Mouse (Mus musculus) C2C12 (cell line): ENCODE measurements around the gene Rabgap1l. TPM values are rescaled to one million over a fixed set of nuclear protein-coding genes. Genes with fewer than 3 reads are reported as not detected.
A peak's percentile ranks its signal among the peaks of the same experiment; 100 is the strongest.

ENCODE experiments used
- H3K27me3 ChIP-seq: one replicate; pipeline ENCODE4 v1.6.1; 2011; ENCODE audit not compliant: control insufficient read depth, insufficient read depth, insufficient read length
- H3K36me3 ChIP-seq: one replicate; pipeline ENCODE4 v1.6.1; 2011; ENCODE audit not compliant: control insufficient read depth, insufficient read depth
- H3K4me3 ChIP-seq: one replicate; pipeline ENCODE4 v1.5.1; 2011; ENCODE audit warnings: mild to moderate bottlenecking, control low read depth; ENCODE audit not compliant: poor library complexity, insufficient read depth, severe bottlenecking
- H3K79me2 ChIP-seq: one replicate; pipeline ENCODE4 v1.6.1; 2011; ENCODE audit not compliant: control insufficient read depth, insufficient read depth
- H3K79me3 ChIP-seq: one replicate; pipeline ENCODE4 v1.6.1; 2011; ENCODE audit warnings: low read depth, control low read depth
- H3ac ChIP-seq: one replicate; pipeline ENCODE3; 2011; ENCODE audit warnings: low read depth; ENCODE audit not compliant: control insufficient read depth, insufficient read length
- CEBPB ChIP-seq: IDR thresholded peaks from one replicate; pipeline ENCODE4 v1.6.1; 2011; ENCODE audit warnings: low read depth, mild to moderate bottlenecking, control low read depth, moderate library complexity
- CTCF ChIP-seq: IDR thresholded peaks from one replicate; pipeline ENCODE4 v1.5.1; 2011; ENCODE audit not compliant: control insufficient read depth, insufficient read depth, insufficient read length
- FOSL1 ChIP-seq: IDR thresholded peaks from one replicate; pipeline ENCODE4 v1.8.0; 2011; ENCODE audit warnings: mild to moderate bottlenecking, low read length; ENCODE audit not compliant: poor library complexity, insufficient read depth, severe bottlenecking
- MAX ChIP-seq: IDR thresholded peaks from one replicate; pipeline ENCODE4 v1.6.1; 2011; ENCODE audit warnings: mild to moderate bottlenecking, control low read depth
- MYOD1 ChIP-seq: IDR thresholded peaks from one replicate; pipeline ENCODE4 v1.6.1; 2011; ENCODE audit warnings: low read depth; ENCODE audit not compliant: control insufficient read depth, insufficient read length
- MYOG ChIP-seq: IDR thresholded peaks from one replicate; pipeline ENCODE4 v1.6.1; 2011; ENCODE audit not compliant: control insufficient read depth, insufficient read length; ENCODE audit errors: extremely low read depth
- USF1 ChIP-seq: IDR thresholded peaks from one replicate; pipeline ENCODE4 v1.6.1; 2011; ENCODE audit warnings: low read depth, mild to moderate bottlenecking, control low read depth, moderate library complexity
- polyA plus RNA-seq: library from polyadenylated mRNA; unstranded; fragments of >200 nt; fragmentation: generic; extraction: Trizol; gene quantifications from one replicate; pipeline ENCODE4 v1.2.1, GENCODE M21; 2012; ENCODE audit warnings: missing spikeins

Gene Rabgap1l
- polyA plus RNA-seq, 1 experiment, result 3.2 TPM

DNA sequence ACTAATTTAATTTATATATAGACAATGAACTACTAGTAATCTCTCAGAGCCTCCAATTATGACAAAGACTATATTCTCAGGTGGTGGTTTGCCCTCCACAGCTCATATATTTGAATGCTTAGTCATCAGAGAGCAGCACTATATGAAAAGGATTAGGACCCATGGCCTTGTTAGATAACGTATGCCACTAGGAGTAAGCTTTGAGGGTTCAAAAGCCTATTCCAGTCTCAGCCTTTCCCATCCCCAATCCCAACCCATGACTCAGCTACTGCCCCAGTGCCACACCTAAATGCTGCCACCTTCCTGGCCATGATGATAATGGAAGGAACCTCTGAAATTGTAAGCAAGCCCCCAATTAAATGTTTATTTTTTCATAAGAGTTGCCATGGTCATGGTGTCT lies 195.6 kb downstream of the Rabgap1l start:
- H3K27me3 ChIP-seq, result no peaks in the 10 kb centered on the region
- no peaks in the 10 kb centered on the region for H3K79me2 ChIP-seq
- H3ac ChIP-seq, result no peak overlapping the region
- no peaks in the 10 kb centered on the region for H3K79me3 ChIP-seq
- H3K36me3 ChIP-seq, result no peaks in the 10 kb centered on the region
- TF ChIP-seq USF1, result no peak
- TF ChIP-seq CEBPB, result no peak
- no peak for TF ChIP-seq FOSL1
- TF ChIP-seq MAX, result no peak
- no peak for TF ChIP-seq CTCF
- no peak for TF ChIP-seq MYOG
- no peak for TF ChIP-seq MYOD1
- H3K4me3 ChIP-seq, result no peak overlapping the region

DNA sequence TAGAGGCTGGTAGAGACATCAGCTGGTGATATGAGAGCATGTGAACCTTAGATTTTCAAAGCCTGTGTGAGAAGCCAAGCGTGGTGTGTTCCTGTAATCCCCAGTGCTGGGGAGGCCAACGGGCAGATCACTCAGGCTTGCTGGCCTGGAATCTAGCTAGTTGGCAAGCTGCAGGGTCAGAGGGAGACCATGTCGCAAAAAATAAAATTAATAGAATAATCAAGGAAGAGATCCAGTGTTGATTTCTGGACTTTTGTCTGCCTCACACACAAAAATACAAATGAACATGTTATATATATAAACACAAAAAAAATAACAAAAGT lies 196.1 kb downstream of the Rabgap1l start:
- no peak overlapping the region for H3ac ChIP-seq
- no peaks in the 10 kb centered on the region for H3K79me3 ChIP-seq
- no peak overlapping the region for H3K4me3 ChIP-seq
- no peaks in the 10 kb centered on the region for H3K36me3 ChIP-seq
- H3K27me3 ChIP-seq, result no peaks in the 10 kb centered on the region
- no peaks in the 10 kb centered on the region for H3K79me2 ChIP-seq
- no peak for TF ChIP-seq MAX
- no peak for TF ChIP-seq MYOG
- TF ChIP-seq CTCF, result no peak
- TF ChIP-seq FOSL1, result no peak

DNA sequence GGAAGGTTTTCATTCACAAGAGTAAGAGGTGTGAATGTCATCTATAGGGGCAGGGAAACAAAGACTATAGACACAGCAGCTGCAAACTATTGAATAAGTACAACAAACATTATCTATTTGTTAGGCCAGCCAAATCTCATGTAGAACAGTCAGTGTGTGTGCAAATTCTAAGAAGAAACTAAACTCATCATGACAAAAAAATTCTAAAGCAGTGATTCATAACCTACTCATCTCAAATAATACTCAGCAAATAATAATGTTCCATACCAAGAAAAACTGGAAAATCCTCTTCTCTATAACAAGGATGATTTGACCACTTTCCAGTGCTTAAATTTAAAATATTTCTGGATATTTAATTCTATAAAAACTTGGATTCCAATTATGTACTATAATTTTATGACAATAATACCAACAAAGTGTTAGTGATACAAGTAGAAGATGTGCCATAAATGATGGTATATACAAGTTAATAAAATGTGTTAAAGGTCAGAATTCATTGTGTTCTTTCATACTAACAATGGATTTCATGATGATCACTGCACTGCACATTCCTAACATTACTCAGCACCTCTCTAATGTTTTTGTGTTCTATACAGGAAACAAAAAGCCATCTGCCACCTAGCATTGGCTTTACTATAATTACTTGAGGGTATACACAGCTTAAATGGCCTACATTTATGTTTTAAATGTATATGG lies 196.6 kb downstream of the Rabgap1l start:
- no peaks in the 10 kb centered on the region for H3K36me3 ChIP-seq
- TF ChIP-seq FOSL1 (peak; percentile 76), MYOG (no peak), USF1 (no peak), MAX (peak; percentile 19), CTCF (no peak), CEBPB (no peak), MYOD1 (peak; percentile 21)

DNA sequence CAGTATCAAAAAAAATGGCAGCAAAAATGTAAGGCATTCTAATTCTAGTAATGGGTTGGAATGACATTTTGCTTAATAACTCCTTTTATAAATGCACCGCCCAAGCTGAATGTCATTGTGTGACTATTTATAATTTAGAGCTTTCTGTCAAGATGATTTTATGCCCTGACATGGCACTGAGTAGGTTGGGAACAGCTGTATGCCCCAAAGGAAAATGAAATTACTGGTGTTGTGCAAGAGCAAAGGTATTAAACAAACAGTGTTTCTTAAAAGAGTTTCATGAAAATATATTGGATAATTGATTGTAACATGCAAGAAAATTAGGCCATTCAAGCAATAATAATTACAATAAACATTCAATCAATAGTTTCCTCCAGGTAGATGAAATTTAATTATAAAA lies 198.4 kb downstream of the Rabgap1l start:
- TF ChIP-seq CEBPB, result peak; percentile 71
- TF ChIP-seq USF1, result no peak
- no peaks in the 10 kb centered on the region for H3K36me3 ChIP-seq
- no peak overlapping the region for H3ac ChIP-seq
- H3K79me2 ChIP-seq, result no peaks in the 10 kb centered on the region
- no peaks in the 10 kb centered on the region for H3K27me3 ChIP-seq
- H3K79me3 ChIP-seq, result no peaks in the 10 kb centered on the region
- no peak overlapping the region for H3K4me3 ChIP-seq

More for the DNA sequence above, 196.6 kb downstream of the Rabgap1l start:
- H3K4me3 ChIP-seq, result no peak overlapping the region
- H3ac ChIP-seq, result no peak overlapping the region
- H3K79me3 ChIP-seq, result no peaks in the 10 kb centered on the region
- no peaks in the 10 kb centered on the region for H3K79me2 ChIP-seq
- H3K27me3 ChIP-seq, result no peaks in the 10 kb centered on the region

DNA sequence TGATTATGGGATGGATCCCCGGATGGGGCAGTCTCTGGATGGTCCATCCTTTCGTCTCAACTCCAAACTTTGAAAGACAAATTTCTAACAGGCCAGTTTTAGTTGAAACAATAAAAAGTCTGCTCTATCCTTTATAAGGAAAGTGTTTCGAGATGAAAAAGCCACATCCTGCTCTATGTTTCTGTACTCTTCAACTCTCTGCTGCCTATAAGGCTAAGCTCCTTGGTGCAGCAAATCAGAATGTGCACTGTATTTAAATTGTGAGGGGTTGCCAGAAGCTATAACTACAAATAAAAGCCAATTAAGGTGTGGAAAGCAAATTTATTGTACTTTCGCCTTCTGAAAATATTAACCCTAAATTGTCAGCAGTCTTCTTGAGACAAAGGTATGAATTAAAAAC lies 198.9 kb downstream of the Rabgap1l start:
- no peak overlapping the region for H3ac ChIP-seq
- H3K79me3 ChIP-seq, result no peaks in the 10 kb centered on the region
- H3K79me2 ChIP-seq, result no peaks in the 10 kb centered on the region
- H3K27me3 ChIP-seq, result no peaks in the 10 kb centered on the region
- no peak overlapping the region for H3K4me3 ChIP-seq
- TF ChIP-seq MAX (no peak), CTCF (no peak), MYOD1 (no peak)
- no peaks in the 10 kb centered on the region for H3K36me3 ChIP-seq

DNA sequence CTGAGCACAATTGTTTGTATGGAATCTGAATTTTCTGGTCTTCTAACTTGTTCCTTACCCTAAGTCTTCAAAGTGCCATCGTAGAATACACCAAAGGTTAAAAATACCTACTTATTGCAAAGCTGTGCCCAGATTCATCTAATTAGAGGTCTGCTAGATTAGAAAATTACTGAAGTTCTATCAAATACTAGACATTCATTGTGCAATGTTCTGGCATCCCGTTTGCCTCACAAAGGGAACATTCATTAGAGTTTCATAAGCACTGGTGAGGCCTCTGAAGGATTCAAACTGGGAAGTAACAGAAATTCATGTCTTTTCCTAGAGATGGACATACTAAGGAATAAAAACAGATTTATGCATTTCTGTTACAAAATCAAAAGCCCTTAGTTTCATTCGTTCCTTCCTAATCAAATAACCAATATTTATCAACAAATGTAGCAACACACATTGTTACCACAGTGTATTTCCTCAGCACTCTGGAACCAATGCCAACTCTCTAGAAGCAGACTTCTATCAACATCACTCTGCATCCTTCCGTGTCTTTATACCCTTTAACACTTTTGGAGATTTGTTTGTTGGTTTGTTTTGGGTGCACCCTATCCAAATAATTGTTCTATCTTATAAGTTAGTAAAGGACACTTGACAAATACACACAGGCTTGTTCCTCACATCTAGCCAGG lies 204.0 kb downstream of the Rabgap1l start:
- no peaks in the 10 kb centered on the region for H3K36me3 ChIP-seq
- TF ChIP-seq CEBPB (no peak), MYOG (no peak), CTCF (no peak), FOSL1 (no peak), MYOD1 (no peak), USF1 (no peak), MAX (no peak)
- H3ac ChIP-seq, result no peak overlapping the region
- no peaks in the 10 kb centered on the region for H3K27me3 ChIP-seq
- no peaks in the 10 kb centered on the region for H3K79me2 ChIP-seq
- H3K4me3 ChIP-seq, result no peak overlapping the region
- H3K79me3 ChIP-seq, result no peaks in the 10 kb centered on the region
